Mouse (Mus musculus) Muller cell, postnatal 12 days (primary cell): ENCODE data around the gene Marcks.

ENCODE experiments used
- DNase-seq: peaks from one replicate; pipeline ENCODE4 v3.0.0-alpha.2; 2015; ENCODE audit errors: inconsistent ontology term

Gene Marcks

GRCm38 (mm10) chr10:37138778-37139442, at the start of gene Marcks:
Gene Marcks, minus strand, starts transcription at chr10:37138920.
- DNase-seq = peak; percentile 94

- no peak for DNase-seq
Measured at GRCm38 (mm10) chr10:37177071-37177470, 38.4 kb upstream of the Marcks start.

GRCm38 (mm10) chr10:37172416-37172950, 33.8 kb upstream of the Marcks start:
- DNase-seq = no peak

GRCm38 (mm10) chr10:37171711-37172415, 33.1 kb upstream of the Marcks start:
- DNase-seq = no peak

GRCm38 (mm10) chr10:37170878-37171277, 32.2 kb upstream of the Marcks start:
- no peak for DNase-seq

- no peak for DNase-seq
Measured at GRCm38 (mm10) chr10:37170466-37170865, 31.7 kb upstream of the Marcks start.

- DNase-seq = no peak
Measured at GRCm38 (mm10) chr10:37167527-37167926, 28.8 kb upstream of the Marcks start.

- DNase-seq = no peak
Measured at GRCm38 (mm10) chr10:37159731-37160130, 21.0 kb upstream of the Marcks start.

- peak; percentile 71 for DNase-seq
Measured at GRCm38 (mm10) chr10:37157156-37157555, 18.4 kb upstream of the Marcks start.

GRCm38 (mm10) chr10:37155131-37155530, 16.4 kb upstream of the Marcks start:
- peak; percentile 41 for DNase-seq

GRCm38 (mm10) chr10:37151539-37152271, 13.0 kb upstream of the Marcks start:
- DNase-seq = no peak

- no peak for DNase-seq
Measured at GRCm38 (mm10) chr10:37148016-37148415, 9.3 kb upstream of the Marcks start.

- DNase-seq = peak; percentile 55
Measured at GRCm38 (mm10) chr10:37145456-37145855, 6.7 kb upstream of the Marcks start.

- DNase-seq = no peak
Measured at GRCm38 (mm10) chr10:37141621-37142020, 2.9 kb upstream of the Marcks start.

- peak; percentile 98 for DNase-seq
Measured at GRCm38 (mm10) chr10:37140736-37141451, 2.2 kb upstream of the Marcks start.

GRCm38 (mm10) chr10:37140166-37140735, 1.5 kb upstream of the Marcks start:
- DNase-seq = peak; percentile 81

GRCm38 (mm10) chr10:37139443-37140165, 884 bp upstream of the Marcks start:
- peak; percentile 72 for DNase-seq

- no peak for DNase-seq
Measured at GRCm38 (mm10) chr10:37138311-37138731, 399 bp downstream of the Marcks start.

- DNase-seq = peak; percentile 71
Measured at GRCm38 (mm10) chr10:37137531-37138310, 999 bp downstream of the Marcks start.
